In the genomic region with DNA sequence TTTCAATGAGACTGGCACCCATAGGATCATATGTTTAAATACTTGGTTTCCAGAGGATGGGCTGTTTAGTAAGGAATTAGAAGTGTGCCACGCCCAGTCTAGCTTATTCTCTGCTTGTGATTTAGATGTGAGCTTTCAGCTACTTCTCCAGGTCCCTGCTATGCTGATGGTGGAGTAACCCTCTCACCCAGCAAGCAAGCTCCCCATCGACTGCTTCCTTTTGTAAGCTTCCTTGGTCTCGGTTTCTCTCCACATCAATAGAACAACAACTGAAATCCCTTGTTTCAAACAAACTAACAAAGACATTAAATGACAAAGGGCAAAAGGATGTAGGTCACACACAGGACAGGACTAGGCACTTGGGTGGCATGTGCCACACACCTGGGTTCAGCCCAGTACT, we compare ENCODE assay signal across 27 mouse cellular contexts. TPM values are rescaled to one million over a fixed set of nuclear protein-coding genes. Genes with fewer than 3 reads are reported as not detected.
DNase-seq lines count a peak whose midpoint lies in the region; ATAC-seq and TF ChIP-seq lines count a peak whose summit lies in the region.
"Had no signal": no experiment of that assay in that cellular context is flagged by ENCODE, and none has a peak within 500 bp of the region (broad histone marks: within the 10 kb centered on the region; RNA-seq: fewer than 3 reads in every experiment).

No protein-coding gene starts in this region.

- no peak overlapping the region for H3K9ac ChIP-seq in heart, embryonic 12.5 days
- no peak overlapping the region for H3K9ac ChIP-seq in liver, postnatal 0 days (replicated peaks)
- H3K9ac ChIP-seq: embryonic facial prominence, embryonic 13.5 days; forebrain, embryonic 12.5 days; forebrain, embryonic 15.5 days; heart, embryonic 15.5 days; hindbrain, embryonic 13.5 days had no signal

- no peak for TF ChIP-seq EP300 in liver, postnatal 0 days (IDR thresholded peaks at IDR 0.05; ENCODE audit: low read depth)

- H3K4me2 ChIP-seq in heart, embryonic 12.5 days = no peak overlapping the region
- H3K4me2 ChIP-seq in liver, postnatal 0 days (ENCODE audit: low read depth, low read length) = no peak overlapping the region
- H3K4me2 ChIP-seq: embryonic facial prominence, embryonic 13.5 days; forebrain, embryonic 12.5 days; forebrain, embryonic 15.5 days; heart, embryonic 11.5 days; heart, embryonic 15.5 days had no signal

- H3K9me3 ChIP-seq in heart, embryonic 12.5 days (replicated peaks) = no peaks in the 10 kb centered on the region
- H3K9me3 ChIP-seq in liver, postnatal 0 days (ENCODE audit: low read length) = no peaks in the 10 kb centered on the region
- H3K9me3 ChIP-seq: embryonic facial prominence, embryonic 13.5 days; forebrain, embryonic 12.5 days; forebrain, embryonic 15.5 days; G1E; heart, embryonic 15.5 days; hindbrain, embryonic 10.5 days; hindbrain, embryonic 13.5 days had no signal

- H3K4me1 ChIP-seq in heart, embryonic 12.5 days (replicated peaks) = peaks cover 20% of the 10 kb centered on the region
- peaks cover 12% of the 10 kb centered on the region for H3K4me1 ChIP-seq in thymus, adult 2 months (replicated peaks; ENCODE audit: control insufficient read depth, insufficient read depth, low read length)
- H3K4me1 ChIP-seq in liver, postnatal 0 days (ENCODE audit: insufficient read depth) = peaks cover 21% of the 10 kb centered on the region

- no peak for ATAC-seq in heart, embryonic 12.5 days (ENCODE audit: insufficient number of reproducible peaks, low FRiP score)
- ATAC-seq in liver, postnatal 0 days = no peak
- ATAC-seq: forebrain, embryonic 15.5 days; hindbrain, embryonic 16.5 days had no signal

- WGBS in heart, embryonic 12.5 days = 67% methylated on average over 3 of the region's 3 CpGs
- WGBS in thymus, adult 2 months = 40% methylated on average over 3 of the region's 3 CpGs
- WGBS in liver, postnatal 0 days (ENCODE audit: insufficient replicate concordance) = 74% methylated on average over 3 of the region's 3 CpGs

- no peak overlapping the region for H3K27ac ChIP-seq in heart, embryonic 12.5 days (ENCODE audit: poor library complexity, severe bottlenecking)
- peak overlapping the region; percentile 56; the same call in 1 of the 2 replicates for H3K27ac ChIP-seq in thymus, adult 2 months (ENCODE audit: control insufficient read depth, insufficient read depth, low read length)
- no peak overlapping the region for H3K27ac ChIP-seq in liver, postnatal 0 days (ENCODE audit: low read depth)
- H3K27ac ChIP-seq: embryonic facial prominence, embryonic 13.5 days; forebrain, embryonic 12.5 days; forebrain, embryonic 15.5 days; heart, embryonic 15.5 days; hindbrain, embryonic 10.5 days; hindbrain, embryonic 13.5 days had no signal

- H3K27me3 ChIP-seq in heart, embryonic 12.5 days (replicated peaks) = 0 out of 2 replicates have a peak, but pooled peaks cover 6% of the 10 kb centered on the region
- no peaks in the 10 kb centered on the region for H3K27me3 ChIP-seq in thymus, adult 2 months (ENCODE audit: control insufficient read depth, insufficient read depth, low read length)
- no peaks in the 10 kb centered on the region for H3K27me3 ChIP-seq in liver, postnatal 0 days (ENCODE audit: insufficient read depth, low read length)
- H3K27me3 ChIP-seq: embryonic facial prominence, embryonic 13.5 days; forebrain, embryonic 12.5 days; forebrain, embryonic 15.5 days; hindbrain, embryonic 13.5 days had no signal

- TF ChIP-seq CTCF in thymus, adult 2 months (IDR thresholded peaks at IDR 0.05; ENCODE audit: borderline replicate concordance, control insufficient read depth, extremely low read depth, insufficient read depth, low read length, poor library complexity) = no peak
- TF ChIP-seq CTCF in liver, postnatal 0 days (IDR thresholded peaks at IDR 0.05; ENCODE audit: low read depth) = no peak

- TF ChIP-seq POLR2A in thymus, adult 2 months (IDR thresholded peaks at IDR 0.05; ENCODE audit: control insufficient read depth, extremely low read depth, insufficient read depth, low read length, poor library complexity) = no peak

- no peaks in the 10 kb centered on the region for H3K36me3 ChIP-seq in heart, embryonic 12.5 days
- H3K36me3 ChIP-seq in thymus, adult 2 months (ENCODE audit: control insufficient read depth, insufficient read depth, low read length) = no peaks in the 10 kb centered on the region
- H3K36me3 ChIP-seq in liver, postnatal 0 days (replicated peaks; ENCODE audit: insufficient read depth, low read length) = no peaks in the 10 kb centered on the region
- H3K36me3 ChIP-seq: embryonic facial prominence, embryonic 13.5 days; forebrain, embryonic 12.5 days; forebrain, embryonic 15.5 days; heart, embryonic 15.5 days; hindbrain, embryonic 10.5 days; hindbrain, embryonic 13.5 days had no signal

- DNase-seq in heart, adult 11 months = peak; percentile 75
- no peak for DNase-seq in thymus, adult 2 months
- DNase-seq in thymus, postnatal 36 days = no peak
- DNase-seq in ES-CJ7 (ENCODE audit: low read depth, low spot score) = peak; percentile 20
- peak; percentile 52 for DNase-seq in ZHBTc4 (ENCODE audit: low read depth, low spot score)
- no peak for DNase-seq in cerebellum, adult 11 months
- DNase-seq in liver, postnatal 0 days = no peak
- DNase-seq: adrenal gland, postnatal 10 days; adrenal gland, postnatal 36 days; cerebellum, adult 2 months; cerebellum, adult 9-11 months; cerebellum, postnatal 25 days; gastrocnemius, postnatal 10 days; gastrocnemius, postnatal 36 days; heart, postnatal 10 days; heart, postnatal 36 days had no signal

- H3K4me3 ChIP-seq in heart, embryonic 12.5 days = no peak overlapping the region
- no peak overlapping the region for H3K4me3 ChIP-seq in thymus, adult 2 months (ENCODE audit: control insufficient read depth, insufficient read depth, low read length)
- H3K4me3 ChIP-seq in liver, postnatal 0 days (ENCODE audit: low read depth, low read length) = no peak overlapping the region
- H3K4me3 ChIP-seq: embryonic facial prominence, embryonic 13.5 days; erythroblast, embryonic 14.5 days; forebrain, embryonic 12.5 days; forebrain, embryonic 15.5 days; heart, embryonic 15.5 days; hindbrain, embryonic 10.5 days; hindbrain, embryonic 13.5 days had no signal

RNA-seq across cellular contexts. Expression of a gene that starts 3.8 kb away (rescaled TPM):
- polyA plus RNA-seq in heart, embryonic 12.5 days (2016; fragmentation: Nextera tagmentation; extraction: Ambion mirVana) = 26.5 and 29.4 TPM in 2 replicates
- polyA plus RNA-seq in thymus, adult 2 months (2012; rRNA removed) = 13.9 and 15.6 TPM in 2 replicates
- 18.0 and 19.9 TPM in 2 replicates for polyA plus RNA-seq in liver, postnatal 0 days (2015; fragmentation: Nextera tagmentation; extraction: Ambion mirVana)

Comparison
In these comparisons a context has a peak if more than half of its experiments do, and no peak if none do; other contexts are left out.
1. DNase-seq: peak in heart, adult 11 months (single experiment), ES-CJ7 (single experiment) and ZHBTc4 (single experiment); none in thymus, adult 2 months (single experiment), thymus, postnatal 36 days (0 of 2), cerebellum, adult 11 months (single experiment) and liver, postnatal 0 days (single experiment).